Mouse (Mus musculus): ENCODE measurements around the gene Pbxip1. TPM values are rescaled to one million over a fixed set of nuclear protein-coding genes. Genes with fewer than 3 reads are reported as not detected.

Gene Pbxip1
- polyA plus RNA-seq, 1 experiment from 2014 or later: 51.7 TPM

DNA sequence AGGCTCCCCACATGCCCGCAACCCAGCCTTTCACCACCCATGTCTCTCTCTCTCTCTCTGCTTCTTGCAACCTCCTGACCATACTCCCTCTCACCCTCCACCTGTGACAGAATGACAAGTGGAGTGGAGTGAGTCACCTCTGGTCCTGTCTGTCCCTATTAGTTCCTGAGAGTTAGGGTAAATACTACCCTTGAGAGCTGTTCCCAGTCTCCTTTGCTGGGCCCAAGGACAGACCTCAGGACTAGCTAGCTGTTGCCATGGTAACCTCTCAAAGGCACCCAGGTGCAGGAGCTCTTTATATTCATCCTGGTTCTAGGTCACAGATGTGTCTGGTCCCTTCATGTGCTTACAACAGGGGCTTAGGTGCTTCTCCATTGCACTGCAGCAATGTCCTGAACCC lies 15.4 kb downstream of the Pbxip1 start:
- Histone ChIP-seq H3K9ac (replicated peaks; ENCODE audit: low read length) (no peak overlapping the region; the same call in 1 of the 2 replicates), H3K4me3 (ENCODE audit: low read length) (no peak overlapping the region), H3K27me3 (ENCODE audit: insufficient read depth, low read length) (no peaks in the 10 kb centered on the region), H3K9me3 (ENCODE audit: low read length) (no peaks in the 10 kb centered on the region), H3K36me3 (ENCODE audit: insufficient read depth, low read length) (no peaks in the 10 kb centered on the region), H3K4me1 (ENCODE audit: insufficient read depth, low read length) (peaks cover 10% of the 10 kb centered on the region), H3K4me2 (replicated peaks; ENCODE audit: low read depth, low read length) (no peak overlapping the region), H3K27ac (ENCODE audit: low read length) (no peak overlapping the region)
- ATAC-seq (ENCODE audit: low FRiP score, low TSS enrichment): no peak
- 88% methylated on average over 1 of the region's 1 CpGs for WGBS

DNA sequence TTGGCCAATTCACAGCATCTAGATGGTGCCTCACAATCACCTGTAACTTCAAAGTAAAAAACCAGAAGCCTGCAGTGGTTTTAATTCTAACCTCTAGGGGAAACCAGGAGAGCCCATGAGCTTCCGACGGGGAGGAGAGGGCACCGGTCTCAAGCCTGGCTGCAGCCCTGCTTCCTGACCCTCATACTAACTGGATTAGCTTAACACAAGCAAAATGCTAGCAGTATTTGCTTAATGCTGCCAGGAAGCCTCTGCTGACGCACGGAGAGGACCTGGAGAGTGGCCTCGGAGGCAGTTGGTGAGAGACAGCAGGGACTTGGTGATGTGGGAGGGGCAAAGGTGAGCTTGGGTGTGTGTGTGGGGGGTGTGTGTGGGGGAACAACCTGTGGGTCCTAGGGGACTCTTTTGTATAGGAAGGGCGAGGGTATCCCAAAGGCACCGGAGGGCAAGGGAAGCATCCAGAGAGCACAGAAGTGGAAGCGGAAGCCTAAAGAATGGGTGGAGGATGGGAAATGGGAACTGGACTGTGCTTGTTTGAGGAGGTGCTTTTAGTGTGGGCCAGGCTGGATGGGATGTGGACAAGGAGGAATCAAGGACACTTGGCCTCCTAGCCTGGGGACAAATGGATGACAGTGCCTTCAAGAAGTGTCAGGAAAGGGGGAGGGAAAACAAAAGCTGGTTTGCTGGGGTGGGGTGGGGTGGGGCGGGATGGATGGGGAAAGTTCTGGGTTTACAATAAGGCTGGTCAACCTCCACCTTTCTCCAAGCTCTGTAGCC lies 18.1 kb downstream of the Pbxip1 start, which contains the start of gene Pmvk:
Pmvk (plus strand) TSS at position 141 of the 777 bp plus-strand sequence.
- 63% methylated on average over 10 of the region's 10 CpGs for WGBS
- no peak within 1 kb of the TSS for H3K9ac ChIP-seq (replicated peaks; ENCODE audit: low read length)
- H3K4me1 ChIP-seq (ENCODE audit: insufficient read depth, low read length): peaks cover 12% of the 10 kb centered on the region; the same call in 1 of the 2 replicates
- H3K4me2 ChIP-seq (replicated peaks; ENCODE audit: low read depth, low read length): no peak within 1 kb of the TSS
- no peaks in the 10 kb centered on the region for H3K36me3 ChIP-seq (ENCODE audit: insufficient read depth, low read length)
- ATAC-seq (ENCODE audit: low FRiP score, low TSS enrichment): no peak
- H3K27ac ChIP-seq (ENCODE audit: low read length): no peak within 1 kb of the TSS
- no peak within 1 kb of the TSS for H3K4me3 ChIP-seq (ENCODE audit: low read length)
- H3K9me3 ChIP-seq (ENCODE audit: low read length): no peaks in the 10 kb centered on the region
- no peaks in the 10 kb centered on the region for H3K27me3 ChIP-seq (ENCODE audit: insufficient read depth, low read length)

DNA sequence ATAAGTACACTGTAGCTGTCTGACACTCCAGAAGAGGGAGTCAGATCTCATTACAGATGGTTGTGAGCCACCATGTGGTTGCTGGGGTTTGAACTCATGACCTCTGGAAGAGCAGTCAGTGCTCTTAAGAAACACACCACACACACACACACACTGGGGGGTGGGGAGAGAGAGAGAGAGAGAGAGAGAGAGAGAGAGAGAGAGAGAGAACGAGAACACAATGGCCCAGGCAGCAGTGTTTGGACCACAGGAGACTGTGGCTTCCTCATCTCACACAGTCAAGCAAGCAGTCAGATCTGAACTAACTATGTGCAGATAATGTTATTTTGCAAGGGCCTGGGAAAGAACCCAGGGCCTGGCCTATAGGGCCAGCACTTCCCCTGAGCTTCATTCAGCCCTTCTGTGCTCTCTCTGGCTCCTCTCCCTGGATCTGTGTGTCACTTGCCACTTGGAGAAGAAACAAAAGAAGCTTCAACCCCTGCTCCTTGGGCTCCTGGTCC lies 19.3 kb downstream of the Pbxip1 start:
- WGBS: 86% methylated on average over 1 of the region's 1 CpGs
- Histone ChIP-seq H3K4me3 (ENCODE audit: low read length) (no peak overlapping the region), H3K36me3 (ENCODE audit: insufficient read depth, low read length) (no peaks in the 10 kb centered on the region), H3K27ac (ENCODE audit: low read length) (no peak overlapping the region), H3K4me2 (replicated peaks; ENCODE audit: low read depth, low read length) (no peak overlapping the region), H3K4me1 (ENCODE audit: insufficient read depth, low read length) (peaks cover 19% of the 10 kb centered on the region; the same call in 1 of the 2 replicates), H3K9ac (replicated peaks; ENCODE audit: low read length) (no peak overlapping the region), H3K27me3 (ENCODE audit: insufficient read depth, low read length) (no peaks in the 10 kb centered on the region), H3K9me3 (ENCODE audit: low read length) (no peaks in the 10 kb centered on the region)
- no peak for ATAC-seq (ENCODE audit: low FRiP score, low TSS enrichment)

DNA sequence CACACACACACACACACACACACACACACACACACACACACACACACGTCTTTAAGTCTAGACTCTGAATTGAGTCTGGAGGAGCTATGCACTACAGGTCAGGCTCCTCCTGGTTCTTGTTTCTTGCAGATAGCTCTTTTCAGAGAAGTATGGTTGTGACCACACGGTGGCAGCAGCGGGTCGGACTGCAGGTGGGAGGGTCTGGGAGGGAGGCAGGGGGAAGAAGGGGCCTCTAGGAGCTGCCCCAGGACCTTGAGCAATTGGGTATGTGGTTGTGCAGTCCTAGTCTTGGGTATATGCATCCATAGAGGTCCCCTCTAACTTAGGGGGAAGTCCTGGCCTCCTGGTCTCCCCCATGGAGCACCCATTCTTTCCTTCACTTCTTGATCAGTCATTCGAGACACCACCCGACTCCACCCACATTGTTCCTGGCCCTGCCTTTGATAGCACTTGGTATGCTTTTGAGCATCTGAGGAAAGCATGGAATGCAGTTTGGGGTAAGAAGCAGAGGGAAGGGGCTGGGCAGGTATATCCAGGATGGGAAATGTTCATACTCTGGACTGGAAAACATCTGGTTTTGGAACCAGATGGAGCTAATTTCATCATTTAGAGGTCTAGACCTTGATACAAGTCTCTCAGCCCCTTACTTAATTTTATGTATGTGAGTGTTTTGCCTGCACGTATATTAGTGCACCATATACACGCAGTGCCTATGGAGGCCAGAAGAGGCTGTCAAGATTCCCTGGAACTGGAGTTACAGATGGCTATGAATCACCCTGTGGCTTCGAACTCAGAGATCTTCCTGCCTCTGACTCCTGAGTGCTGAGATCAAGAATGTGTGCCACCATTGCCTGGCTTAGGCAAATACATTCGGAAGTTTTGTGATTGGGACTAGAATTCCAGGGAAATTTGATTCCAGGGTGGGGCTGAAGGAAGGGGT lies 20.5 kb downstream of the Pbxip1 start:
- 39% methylated on average over 10 of the region's 10 CpGs for WGBS
- no peak overlapping the region for H3K27ac ChIP-seq (ENCODE audit: low read length)
- no peaks in the 10 kb centered on the region for H3K27me3 ChIP-seq (ENCODE audit: insufficient read depth, low read length)
- no peak overlapping the region for H3K4me2 ChIP-seq (replicated peaks; ENCODE audit: low read depth, low read length)
- H3K36me3 ChIP-seq (ENCODE audit: insufficient read depth, low read length): 0 out of 2 replicates have a peak, but pooled peaks cover 3% of the 10 kb centered on the region
- no peaks in the 10 kb centered on the region for H3K9me3 ChIP-seq (ENCODE audit: low read length)
- 0 out of 2 replicates have a peak, but pooled peaks have one; percentile 37 for ATAC-seq (ENCODE audit: low FRiP score, low TSS enrichment)
- no peak overlapping the region for H3K9ac ChIP-seq (replicated peaks; ENCODE audit: low read length)
- no peak overlapping the region for H3K4me3 ChIP-seq (ENCODE audit: low read length)
- peaks cover 19% of the 10 kb centered on the region; the same call in 1 of the 2 replicates for H3K4me1 ChIP-seq (ENCODE audit: insufficient read depth, low read length)

DNA sequence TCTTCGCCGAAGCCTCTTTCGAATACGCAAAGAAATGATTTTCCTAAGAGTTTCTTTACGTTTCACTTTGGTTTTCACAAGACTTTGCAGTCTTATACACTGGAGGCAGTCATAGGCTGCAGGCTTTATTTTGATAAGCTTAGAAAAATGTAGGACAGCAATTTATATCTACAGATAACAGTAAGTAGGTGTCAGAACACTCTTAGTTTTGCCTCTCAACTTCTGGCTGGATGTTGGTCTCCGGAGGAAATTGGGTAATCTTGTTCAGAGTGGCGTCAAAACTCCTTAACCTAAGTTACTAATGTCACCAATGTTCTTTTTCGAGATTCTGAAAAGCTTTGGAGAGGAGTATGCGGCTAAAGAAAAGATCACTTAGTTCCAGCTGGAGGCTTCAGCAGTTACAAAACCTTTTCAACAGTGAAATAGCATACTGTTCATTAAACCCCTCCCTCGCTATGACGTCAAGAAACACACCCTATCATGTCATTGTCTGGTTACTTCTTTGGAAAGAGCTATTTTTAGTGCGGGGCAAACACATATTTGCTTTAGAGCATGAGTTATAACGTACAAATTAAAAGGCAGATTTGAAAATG lies 22.0 kb downstream of the Pbxip1 start:
- whole genome bisulfite sequencing: 45% methylated on average over 13 of the region's 13 CpGs

DNA sequence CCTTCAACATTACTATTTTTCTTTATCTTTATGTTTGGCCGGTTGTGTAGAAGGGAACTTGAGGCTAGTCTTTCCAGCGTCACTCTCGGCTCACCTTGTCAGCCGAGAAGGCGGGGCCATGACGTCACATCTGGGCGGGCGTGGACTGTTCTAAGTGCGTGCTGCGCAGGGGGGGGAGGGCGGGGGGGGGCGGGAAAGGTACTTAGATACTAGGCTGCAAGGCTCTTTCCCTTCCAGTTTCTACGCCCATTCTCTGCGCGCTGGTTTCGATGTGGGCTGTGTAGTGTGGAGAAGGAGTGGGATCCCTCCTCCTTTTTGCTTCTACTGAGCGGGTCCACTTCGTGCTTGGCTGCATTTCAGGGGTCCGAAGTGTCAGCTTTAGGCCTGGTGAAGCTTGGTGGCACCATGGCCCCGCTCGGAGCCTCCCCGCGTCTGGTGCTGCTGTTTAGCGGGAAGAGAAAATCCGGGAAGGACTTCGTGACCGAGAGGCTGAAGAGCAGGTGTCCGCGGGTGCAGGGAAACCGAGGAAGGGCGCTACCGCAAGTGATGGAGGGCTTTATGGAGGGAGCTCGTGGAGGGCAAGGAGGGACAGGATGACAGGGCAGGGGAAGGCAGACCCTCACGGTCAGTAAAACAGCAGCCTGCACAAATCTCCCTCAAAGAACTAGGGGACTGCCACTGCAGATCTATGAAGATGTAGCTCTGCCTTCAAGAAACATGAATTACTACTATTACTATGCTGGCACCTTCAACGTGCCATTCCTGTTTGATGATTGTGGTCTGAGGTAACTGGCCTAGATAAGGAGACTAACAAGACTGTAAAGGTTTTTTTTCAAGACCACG lies 22.7 kb downstream of the Pbxip1 start:
- no peaks in the 10 kb centered on the region for H3K27me3 ChIP-seq (ENCODE audit: insufficient read depth, low read length)
- ATAC-seq (ENCODE audit: low FRiP score, low TSS enrichment): peak; percentile 91

More for the DNA sequence above, 22.0 kb downstream of the Pbxip1 start:
- H3K27ac ChIP-seq (ENCODE audit: low read length): peak overlapping the region; percentile 81
- no peaks in the 10 kb centered on the region for H3K9me3 ChIP-seq (ENCODE audit: low read length)
- peak overlapping the region; percentile 77 for H3K9ac ChIP-seq (replicated peaks; ENCODE audit: low read length)
- H3K36me3 ChIP-seq (ENCODE audit: insufficient read depth, low read length): 0 out of 2 replicates have a peak, but pooled peaks cover 4% of the 10 kb centered on the region
- peaks cover 19% of the 10 kb centered on the region; the same call in 1 of the 2 replicates for H3K4me1 ChIP-seq (ENCODE audit: insufficient read depth, low read length)
- H3K27me3 ChIP-seq (ENCODE audit: insufficient read depth, low read length): no peaks in the 10 kb centered on the region
- peak; percentile 32; the same call in 1 of the 2 replicates for ATAC-seq (ENCODE audit: low FRiP score, low TSS enrichment)
- H3K4me2 ChIP-seq (replicated peaks; ENCODE audit: low read depth, low read length): peak overlapping the region; percentile 77
- H3K4me3 ChIP-seq (ENCODE audit: low read length): peak overlapping the region; percentile 79

DNA sequence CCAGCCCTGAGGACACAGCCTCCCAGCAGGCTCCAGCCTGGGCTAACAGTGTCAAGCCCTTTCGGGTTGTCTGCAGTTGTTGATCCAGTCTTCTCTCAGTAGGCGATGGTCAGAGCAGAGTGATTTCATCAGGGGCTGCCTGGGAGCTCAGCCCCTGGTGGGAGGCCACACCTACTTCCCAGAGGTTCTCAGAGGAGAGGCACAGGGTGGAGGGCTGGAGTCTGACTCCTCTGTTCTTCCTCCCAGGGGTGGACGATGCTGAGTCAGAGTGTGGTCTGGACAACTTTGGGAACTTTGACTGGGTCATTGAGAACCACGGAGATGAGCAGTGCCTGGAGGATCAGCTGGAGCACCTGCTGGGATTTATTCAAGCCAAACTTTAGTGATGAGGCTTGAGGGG lies 31.8 kb downstream of the Pbxip1 start:
- no peaks in the 10 kb centered on the region for H3K9me3 ChIP-seq (ENCODE audit: low read length)
- H3K4me2 ChIP-seq (replicated peaks; ENCODE audit: low read depth, low read length): no peak overlapping the region
- H3K9ac ChIP-seq (replicated peaks; ENCODE audit: low read length): no peak overlapping the region
- H3K4me1 ChIP-seq (ENCODE audit: insufficient read depth, low read length): no peaks in the 10 kb centered on the region
- H3K36me3 ChIP-seq (ENCODE audit: insufficient read depth, low read length): peaks cover 11% of the 10 kb centered on the region; the same call in 1 of the 2 replicates
- no peak overlapping the region for H3K4me3 ChIP-seq (ENCODE audit: low read length)
- H3K27ac ChIP-seq (ENCODE audit: low read length): no peak overlapping the region
- H3K27me3 ChIP-seq (ENCODE audit: insufficient read depth, low read length): no peaks in the 10 kb centered on the region
- WGBS: 62% methylated on average over 4 of the region's 4 CpGs
- no peak for ATAC-seq (ENCODE audit: low FRiP score, low TSS enrichment)

More for the DNA sequence above, 22.7 kb downstream of the Pbxip1 start:
- Histone ChIP-seq H3K27ac (ENCODE audit: low read length) (peak overlapping the region; percentile 81), H3K9ac (replicated peaks; ENCODE audit: low read length) (peak overlapping the region; percentile 77), H3K36me3 (ENCODE audit: insufficient read depth, low read length) (0 out of 2 replicates have a peak, but pooled peaks cover 4% of the 10 kb centered on the region), H3K9me3 (ENCODE audit: low read length) (no peaks in the 10 kb centered on the region), H3K4me1 (ENCODE audit: insufficient read depth, low read length) (peaks cover 19% of the 10 kb centered on the region; the same call in 1 of the 2 replicates), H3K4me3 (ENCODE audit: low read length) (peak overlapping the region; percentile 79), H3K4me2 (replicated peaks; ENCODE audit: low read depth, low read length) (peak overlapping the region; percentile 77)
- under 1% methylated on average over 35 of the region's 36 CpGs for WGBS

DNA sequence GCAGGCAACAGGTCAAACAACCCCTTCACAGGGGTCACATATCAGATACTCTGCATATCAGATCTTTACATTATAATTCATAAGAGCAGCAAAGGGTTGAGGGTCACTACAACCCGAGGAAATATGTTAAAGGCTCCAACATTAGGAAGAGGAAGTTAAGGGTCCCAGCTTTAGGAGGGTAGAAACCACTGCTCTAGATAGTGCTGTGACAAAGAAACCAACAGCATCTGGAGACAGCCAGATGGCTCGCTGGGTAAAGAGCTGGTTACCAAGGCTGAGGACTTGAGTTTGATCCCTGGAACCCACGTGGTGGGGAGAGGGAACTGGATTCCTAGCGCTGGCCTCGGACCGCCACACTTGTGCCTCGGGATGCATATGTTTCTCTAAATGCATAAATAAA lies 35.8 kb downstream of the Pbxip1 start:
- Histone ChIP-seq H3K4me1 (ENCODE audit: insufficient read depth, low read length) (no peaks in the 10 kb centered on the region), H3K9ac (replicated peaks; ENCODE audit: low read length) (no peak overlapping the region), H3K9me3 (ENCODE audit: low read length) (no peaks in the 10 kb centered on the region), H3K27me3 (ENCODE audit: insufficient read depth, low read length) (no peaks in the 10 kb centered on the region), H3K27ac (ENCODE audit: low read length) (no peak overlapping the region), H3K4me2 (replicated peaks; ENCODE audit: low read depth, low read length) (no peak overlapping the region), H3K4me3 (ENCODE audit: low read length) (no peak overlapping the region), H3K36me3 (ENCODE audit: insufficient read depth, low read length) (peaks cover 11% of the 10 kb centered on the region; the same call in 1 of the 2 replicates)
- no peak for ATAC-seq (ENCODE audit: low FRiP score, low TSS enrichment)
- 73% methylated on average over 7 of the region's 7 CpGs for WGBS
